Mouse (Mus musculus) E14TG2a.4 (cell line): ENCODE measurements around the gene Tgtp2.
"Not testable (repeated sequence)": the region's sequence is repeated elsewhere in the genome, so short reads cannot be mapped to it uniquely, and the experiment has no call there.

ENCODE experiments used
- CTCF ChIP-seq: conservative IDR thresholded peaks from 2 replicates; pipeline ENCODE4 v1.5.1; 2014; ENCODE audit warnings: low read length
- POU5F1 ChIP-seq: IDR thresholded peaks from 2 replicates; pipeline ENCODE4 v1.6.1; 2014; ENCODE audit warnings: low read length, borderline replicate concordance

DNA sequence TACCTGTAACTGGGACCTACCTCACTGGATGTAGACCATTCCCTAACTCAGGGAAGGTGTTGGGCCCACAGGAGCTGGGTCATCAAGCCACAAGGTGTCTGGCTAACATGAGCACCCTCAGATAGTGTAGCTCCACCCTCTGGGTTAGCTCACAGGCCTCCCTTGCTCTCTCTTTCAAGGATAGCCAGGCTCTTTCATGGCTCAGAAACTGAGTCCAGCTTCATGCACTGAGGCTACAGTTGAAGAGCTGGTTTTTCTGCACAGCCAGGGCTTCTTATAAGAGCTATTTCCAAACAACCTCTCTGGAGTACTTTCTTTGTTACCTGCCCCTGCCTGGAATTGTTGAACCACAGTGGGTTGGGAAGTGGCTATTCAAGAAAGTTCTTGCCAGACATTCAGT, 51.9 kb downstream of the Tgtp2 start:
- TF ChIP-seq CTCF, POU5F1: not testable (repeated sequence)
